Mouse (Mus musculus) telencephalon, adult 2 months (tissue): ENCODE measurements around the gene Lsm10.
"Not testable (repeated sequence)": the region's sequence is repeated elsewhere in the genome, so short reads cannot be mapped to it uniquely, and the experiment has no call there.

Experiments used
- DNase-seq: peaks from one replicate; pipeline ENCODE4 v3.0.0-alpha.2; 2011; ENCODE audit warnings: low read depth, low spot score

Lsm10 gene

DNA sequence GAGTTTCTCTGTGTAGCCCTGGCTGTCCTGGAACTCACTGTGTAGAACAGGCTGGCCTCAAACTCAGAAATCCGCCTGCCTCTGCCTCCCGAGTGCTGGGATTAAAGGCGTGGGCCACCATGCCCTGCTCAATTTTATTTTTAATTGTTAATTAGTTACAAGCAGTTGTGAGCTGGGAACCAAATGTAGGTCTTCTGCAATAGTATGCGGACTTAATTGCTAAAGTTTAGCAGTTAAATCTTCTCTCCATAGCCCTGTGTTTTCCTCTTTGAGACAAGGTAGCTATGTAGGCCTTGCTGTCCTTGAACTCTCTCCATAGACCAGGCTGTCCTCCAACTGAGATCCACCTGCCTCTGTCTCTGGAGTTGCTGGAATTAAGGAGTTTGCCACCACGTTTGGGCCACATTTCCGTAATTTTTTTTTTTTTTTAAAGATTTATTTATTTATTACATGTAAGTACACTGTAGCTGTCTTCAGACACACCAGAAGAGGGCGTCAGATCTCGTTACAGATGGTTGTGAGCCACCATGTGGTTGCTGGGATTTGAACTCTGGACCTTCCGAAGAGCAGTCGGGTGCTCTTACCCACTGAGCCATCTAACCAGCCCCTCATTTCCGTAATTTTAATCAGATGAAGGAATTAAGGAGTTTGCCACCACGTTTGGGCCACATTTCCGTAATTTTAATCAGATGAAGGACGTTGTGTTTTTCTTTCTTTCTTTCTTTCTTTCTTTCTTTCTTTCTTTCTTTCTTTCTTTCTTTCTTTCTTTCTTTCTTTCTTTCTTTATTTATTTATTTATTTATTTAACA is 597 bp upstream of the Lsm10 start:
- not testable (repeated sequence) for DNase-seq

DNA sequence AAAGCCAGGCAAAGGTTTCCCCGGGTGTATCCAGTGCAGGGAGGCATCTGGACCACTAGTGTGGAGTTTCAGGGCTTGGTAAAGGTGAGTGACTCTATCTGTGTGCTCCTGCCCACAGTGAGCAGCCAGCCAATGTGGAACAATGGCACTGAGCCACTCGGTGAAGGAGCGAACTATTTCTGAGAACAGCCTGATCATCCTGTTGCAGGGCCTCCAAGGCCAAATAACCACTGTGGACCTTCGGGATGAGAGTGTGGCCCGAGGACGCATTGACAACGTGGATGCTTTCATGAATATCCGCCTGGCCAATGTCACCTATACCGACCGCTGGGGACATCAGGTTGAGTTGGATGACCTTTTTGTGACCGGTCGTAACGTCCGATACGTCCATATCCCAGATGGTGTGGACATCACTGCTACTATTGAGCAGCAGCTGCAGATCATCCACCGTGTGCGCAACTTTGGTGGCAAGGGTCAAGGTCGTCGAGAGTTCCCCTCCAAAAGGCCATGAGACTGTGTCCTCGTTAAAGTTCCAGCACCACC is 1.4 kb downstream of the Lsm10 start:
- no peak for DNase-seq

DNA sequence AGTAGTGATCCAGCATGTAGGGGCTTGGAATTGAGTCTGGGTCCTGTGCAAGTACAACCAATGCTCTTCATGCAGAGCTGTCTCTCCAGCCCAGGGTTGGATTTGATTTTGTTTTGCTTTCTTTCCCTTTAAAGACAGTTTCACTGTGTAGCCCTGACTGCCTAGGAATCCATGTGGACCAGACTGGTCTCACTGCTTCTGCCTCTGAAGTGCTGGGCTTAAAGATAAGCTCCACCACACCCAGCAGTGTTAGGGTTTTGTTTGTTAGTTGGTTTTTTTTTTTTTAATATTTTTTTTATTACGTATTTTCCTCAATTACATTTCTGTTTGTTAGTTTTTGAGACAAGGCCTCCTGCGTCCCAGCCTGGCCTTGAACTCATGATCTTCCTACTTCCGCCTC is 2.9 kb downstream of the Lsm10 start:
- DNase-seq, result no peak

DNA sequence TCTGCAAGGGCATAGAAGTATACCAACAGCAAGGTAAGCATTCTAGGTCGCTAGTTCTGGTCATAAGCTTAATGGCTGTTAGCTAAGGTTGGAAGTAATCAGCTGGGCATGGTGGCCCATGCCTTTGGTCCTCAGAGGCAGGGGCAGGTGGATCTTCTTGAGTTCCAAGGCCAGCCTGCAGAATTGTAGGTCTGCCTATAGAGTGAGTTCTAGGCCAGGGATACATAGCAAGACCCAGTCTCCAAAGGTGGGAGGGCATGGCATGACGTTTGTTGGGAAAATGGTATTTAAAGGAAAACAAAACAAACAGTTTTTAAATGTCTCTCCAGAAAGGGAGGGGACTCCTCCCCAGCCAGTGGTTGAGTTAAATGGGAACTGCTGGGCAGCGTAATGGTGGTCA is 4.3 kb downstream of the Lsm10 start:
- no peak for DNase-seq

DNA sequence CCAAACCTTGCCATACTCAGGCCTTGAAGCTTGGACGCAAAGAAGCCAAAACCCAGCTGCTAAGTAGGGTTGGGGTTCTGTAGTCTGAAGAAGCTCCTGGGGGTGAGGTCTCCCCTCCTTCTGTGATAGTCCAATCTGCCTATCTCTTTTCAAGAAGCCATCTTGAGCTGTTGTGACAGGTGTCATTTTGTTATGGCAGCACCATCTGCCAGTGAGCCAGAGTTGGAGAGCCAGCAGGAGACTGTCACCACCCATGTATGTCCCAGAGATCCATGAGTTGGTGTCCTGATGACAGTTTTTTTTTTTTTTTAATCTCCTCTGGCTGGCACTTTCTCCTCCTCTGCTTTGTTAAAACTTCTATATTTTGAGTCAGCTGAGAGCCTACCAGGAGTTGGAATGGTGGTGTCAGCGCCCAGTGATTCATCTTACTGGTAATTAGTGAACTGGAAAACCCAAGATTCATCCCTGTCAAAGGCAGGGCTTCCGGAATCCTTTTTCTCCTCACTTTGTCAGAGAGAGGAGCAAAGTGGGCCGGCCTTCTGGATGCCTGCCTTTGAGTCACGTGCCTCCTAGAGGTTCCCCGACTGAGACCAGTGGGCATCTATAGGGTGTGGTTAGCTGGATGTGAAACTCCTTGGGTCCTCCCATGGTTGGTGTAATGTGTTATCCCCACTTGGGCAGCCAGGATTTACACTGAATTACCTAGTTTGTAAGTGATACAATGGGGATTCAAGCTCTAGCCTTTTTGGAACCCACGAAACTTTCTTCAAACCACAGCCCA is 5.8 kb downstream of the Lsm10 start:
- DNase-seq, result peak; percentile 71

DNA sequence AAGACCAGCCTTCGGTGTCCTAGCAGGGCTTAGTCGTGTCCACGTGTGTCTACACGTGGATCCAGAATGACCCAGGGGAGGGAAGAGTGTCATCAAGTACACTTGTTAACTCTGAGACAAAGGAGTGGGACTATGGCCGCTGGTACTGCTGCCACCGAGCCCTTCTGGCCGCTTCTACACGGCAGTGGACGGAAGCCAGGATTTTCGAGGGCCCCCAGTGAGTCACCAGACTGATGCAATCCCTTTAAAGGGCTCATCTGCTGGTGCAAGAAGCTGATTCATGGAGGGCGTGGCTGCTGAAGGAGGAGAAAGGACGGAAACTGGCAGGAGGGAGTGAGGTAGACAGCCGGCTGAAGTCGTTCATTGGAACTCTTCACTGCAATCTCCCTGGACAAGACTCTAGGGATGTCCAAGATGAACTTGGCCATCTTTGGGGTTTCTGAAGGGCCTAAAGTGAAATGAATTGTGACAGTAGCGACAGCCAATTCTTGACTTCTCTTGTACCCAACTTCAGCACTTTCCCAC is 6.7 kb downstream of the Lsm10 start:
- DNase-seq, result peak; percentile 89

DNA sequence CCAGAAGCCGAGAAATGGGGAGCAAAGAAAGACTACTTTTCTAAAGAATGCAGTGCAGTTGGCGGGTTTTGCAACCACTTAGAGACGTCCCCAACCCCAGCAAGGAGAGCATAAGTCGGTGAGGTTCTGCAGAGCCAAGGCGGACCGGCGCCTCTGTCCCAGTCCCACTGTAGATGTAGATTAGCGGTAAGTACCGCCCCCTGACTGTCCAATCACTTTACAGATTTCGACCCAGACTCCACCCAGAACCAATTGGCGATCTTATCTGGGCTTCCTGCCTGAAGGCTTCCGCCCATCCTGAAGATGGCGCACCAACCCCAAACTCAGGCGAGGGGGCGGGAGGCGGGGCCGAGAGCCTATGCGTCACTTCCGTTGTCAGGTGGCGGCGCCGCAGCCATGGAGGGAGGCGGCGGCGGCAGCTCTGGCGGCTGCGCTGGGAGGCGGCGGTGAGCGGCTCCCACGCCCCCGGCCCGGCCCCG is 7.2 kb downstream of the Lsm10 start, which contains the start of gene Stk40:
Gene Stk40, plus strand, starts transcription at position 368 of the 479 bp plus-strand sequence.
- peak; percentile 98 for DNase-seq

DNA sequence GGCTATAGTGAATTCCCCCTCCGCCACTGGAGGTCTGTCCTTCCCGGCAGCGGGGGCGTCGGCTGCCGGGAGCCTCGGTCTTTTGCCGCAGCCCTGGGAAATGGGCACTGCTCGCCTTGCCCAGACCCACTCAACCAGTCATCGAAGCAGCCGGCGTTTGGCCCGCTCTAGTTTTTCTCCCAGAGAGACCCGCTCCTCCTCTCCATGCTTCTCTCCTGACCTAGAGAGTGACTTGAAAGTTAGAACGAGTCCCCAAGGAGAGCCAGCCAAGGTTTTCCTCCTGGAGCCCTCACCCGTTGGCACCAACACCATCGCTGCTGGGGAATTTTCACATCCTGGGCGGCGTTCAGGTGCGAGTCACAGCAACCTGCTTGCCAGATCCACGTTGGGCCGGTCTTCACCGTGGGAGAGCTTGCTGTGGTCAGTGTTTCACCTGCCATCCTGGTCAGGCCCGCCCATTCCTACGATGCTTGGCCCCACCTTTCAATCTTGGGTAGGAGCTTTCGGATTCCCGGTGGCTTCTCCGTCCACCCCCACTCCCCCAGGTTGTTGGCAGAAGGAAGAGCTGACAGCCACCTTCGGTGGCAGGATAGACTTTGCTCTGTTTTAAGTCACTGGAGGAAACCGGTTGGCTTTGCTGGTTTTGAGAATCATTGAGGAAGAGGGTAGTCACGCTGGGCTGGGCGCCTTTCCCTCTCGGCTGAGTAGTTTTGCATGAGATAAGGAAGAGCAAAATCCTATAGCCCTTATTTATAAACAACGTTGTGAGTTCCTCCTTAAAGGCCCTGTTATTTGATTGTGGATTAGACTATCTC is 8.0 kb downstream of the Lsm10 start:
- DNase-seq, result no peak

DNA sequence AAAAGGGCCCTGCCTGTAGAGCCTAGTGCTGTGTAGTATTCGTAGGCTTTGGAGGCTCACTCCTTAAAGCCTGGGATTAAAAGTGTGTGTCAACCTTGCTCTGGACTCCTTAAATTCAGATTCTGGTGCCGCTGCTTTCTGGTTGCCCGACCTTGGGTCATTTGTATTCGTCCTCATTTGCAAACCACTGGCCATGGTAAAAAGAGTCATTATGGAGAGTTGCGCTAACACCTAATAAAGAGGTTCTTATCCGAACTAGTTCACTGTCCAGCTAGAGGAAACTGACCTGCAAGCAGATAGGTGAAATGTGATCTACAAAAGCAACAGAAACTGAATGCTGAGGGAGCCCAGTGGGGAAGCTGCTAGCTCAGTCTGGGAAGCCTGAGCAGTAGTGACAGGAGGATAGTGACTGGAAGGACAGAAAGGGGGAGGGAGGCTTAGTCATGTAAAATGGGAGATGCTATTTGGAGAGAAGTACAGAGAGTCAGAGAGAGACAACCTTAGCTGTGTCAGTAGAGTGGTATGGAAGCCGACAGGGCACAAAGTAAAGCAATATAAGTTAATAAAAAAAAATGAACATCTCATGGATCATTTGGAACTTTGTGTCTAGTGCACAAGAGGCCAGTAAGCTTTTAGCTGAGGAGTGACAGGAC is 8.8 kb downstream of the Lsm10 start:
- DNase-seq, result no peak

DNA sequence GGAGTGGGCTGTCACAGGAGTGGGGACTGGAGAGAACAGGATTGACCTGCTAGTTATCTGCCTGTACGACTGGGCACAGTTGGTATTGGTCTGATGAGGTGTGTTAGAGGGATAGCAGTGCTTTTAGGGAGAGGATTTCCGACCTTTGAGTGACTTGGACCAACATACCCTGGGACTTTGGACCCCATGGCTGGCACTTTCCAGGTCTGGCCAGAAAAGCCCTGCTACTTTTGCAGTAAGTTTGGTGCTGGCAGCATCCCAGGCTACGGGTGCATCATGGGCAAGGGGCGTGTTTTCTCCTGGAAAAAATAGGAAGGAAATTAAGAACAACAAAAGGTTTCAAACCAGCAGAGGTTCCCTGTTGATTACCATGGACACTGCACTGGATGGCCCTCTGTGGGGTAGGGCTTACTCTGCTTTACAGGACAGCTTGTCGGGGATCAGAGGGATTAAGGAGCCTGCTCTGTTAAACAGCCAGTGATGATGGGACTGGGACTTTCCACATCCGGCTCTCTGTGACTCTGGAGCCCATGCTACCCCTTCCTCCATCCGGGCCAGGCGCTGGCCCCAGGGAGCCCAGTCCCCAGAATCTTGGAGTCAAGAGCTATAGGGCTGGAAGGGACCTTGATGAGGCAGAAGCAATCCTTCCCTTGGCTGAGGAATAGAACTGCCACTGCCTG is 11.8 kb downstream of the Lsm10 start:
- no peak for DNase-seq

DNA sequence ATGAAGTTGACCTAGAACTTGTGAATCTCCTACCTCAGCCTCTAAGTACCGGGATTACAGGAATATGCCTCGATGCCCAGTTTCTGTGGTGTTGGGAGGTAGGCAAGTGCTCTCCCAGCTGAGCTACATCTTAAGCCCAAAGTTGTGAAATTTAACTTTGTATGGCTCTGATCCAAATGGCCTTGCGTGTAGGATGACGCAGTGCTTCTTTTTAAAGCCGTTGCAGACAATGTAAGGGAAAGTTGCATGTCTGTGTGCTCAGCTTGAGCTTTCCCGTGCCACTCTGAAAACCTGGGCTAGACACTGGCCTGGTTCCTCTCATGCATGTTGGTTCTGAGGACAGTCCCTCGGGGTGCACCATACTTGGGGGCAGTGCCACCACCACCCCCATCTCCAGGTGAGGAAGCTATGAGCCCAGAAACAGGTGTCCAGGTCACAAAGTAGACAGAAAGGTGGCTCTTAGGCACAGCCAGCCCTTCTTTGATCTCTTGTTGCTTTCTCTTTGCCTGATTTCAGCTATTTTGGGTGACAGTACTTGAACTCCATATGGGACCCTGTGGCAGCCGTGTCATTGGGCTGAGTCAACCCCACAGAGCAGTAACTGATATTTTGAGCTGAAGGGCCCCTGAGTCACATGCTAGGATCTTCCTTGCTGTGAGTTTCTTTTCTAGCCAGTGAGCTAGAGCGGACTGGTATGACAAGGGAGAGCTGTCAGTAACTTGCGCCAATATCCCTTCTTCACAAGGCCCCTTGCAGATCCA is 13.4 kb downstream of the Lsm10 start:
- no peak for DNase-seq

DNA sequence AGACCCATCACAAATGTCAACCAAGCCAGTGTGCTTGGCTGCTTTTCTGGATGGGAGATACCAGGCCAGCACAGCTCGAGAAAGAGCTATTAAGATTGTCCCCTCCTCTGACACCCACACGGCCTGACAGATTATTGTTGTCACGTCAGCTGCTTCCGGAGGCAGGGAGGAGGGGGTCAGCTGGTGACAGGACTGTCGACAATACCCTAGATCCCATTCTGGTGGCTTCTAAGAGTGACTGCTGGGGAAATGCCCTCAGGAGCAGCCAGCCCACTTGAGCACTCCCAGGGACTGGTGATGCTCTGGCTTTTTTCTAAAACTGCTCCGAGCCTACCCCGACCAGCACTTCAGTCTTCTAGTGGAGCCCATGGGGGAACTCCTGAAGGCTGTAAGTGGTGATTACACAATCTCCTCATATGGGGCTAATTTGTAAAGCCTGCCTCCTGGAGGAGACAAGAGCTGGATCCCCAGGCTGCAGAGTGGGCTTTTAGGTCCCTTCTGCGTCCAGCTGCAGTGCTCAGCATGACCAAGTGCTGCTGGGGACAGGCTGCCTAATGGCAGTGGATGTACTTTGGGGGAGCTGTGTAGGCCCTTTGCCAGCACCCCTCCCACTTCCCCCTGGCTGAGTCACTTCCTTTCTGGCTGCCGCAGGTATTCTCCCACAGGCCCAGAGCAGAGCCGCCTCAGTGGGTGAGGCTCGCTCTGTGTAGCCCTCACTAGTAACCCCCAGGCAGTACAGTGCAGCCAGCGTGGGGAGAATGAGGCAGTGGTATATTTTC is 14.1 kb downstream of the Lsm10 start:
- peak; percentile 75 for DNase-seq

DNA sequence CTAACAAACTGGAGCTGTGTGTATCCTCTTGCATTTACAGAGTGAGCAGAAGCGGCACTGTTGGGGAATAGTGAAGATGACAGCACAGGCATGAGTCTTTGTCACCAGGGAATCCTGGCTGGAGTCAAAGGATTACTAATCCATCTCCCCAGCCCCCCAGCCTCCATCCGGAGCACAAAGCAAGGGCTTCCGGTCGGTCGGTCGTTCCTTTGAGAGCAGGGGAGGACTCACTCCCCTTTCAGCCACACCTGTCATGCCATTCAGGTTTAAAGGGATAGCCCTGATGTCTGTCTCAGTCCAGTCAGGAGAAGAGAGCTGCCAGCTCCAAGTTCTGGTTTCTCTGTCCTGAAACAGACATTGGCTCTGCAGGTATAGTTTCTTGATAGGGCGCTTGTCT is 14.7 kb downstream of the Lsm10 start:
- DNase-seq, result no peak

DNA sequence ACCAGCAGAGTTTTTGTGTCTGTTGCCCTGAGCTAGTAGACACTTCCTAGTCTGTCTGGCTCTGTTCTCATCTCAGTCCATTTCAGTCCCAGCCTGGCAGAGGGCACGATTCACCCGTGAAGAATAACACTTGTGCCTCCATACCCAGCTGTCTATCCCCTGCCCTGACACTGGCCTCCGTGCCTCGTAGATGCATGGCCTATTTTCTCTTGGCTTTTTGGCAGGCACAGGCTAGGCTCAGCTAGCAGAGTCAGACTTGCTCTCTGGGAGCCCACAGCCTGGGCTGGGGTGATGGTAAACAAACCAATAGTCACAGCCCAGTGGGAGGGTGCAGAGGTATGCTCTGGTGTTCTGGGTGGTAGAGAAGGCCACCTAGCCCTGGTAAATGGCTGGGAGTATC is 16.8 kb downstream of the Lsm10 start:
- no peak for DNase-seq

DNA sequence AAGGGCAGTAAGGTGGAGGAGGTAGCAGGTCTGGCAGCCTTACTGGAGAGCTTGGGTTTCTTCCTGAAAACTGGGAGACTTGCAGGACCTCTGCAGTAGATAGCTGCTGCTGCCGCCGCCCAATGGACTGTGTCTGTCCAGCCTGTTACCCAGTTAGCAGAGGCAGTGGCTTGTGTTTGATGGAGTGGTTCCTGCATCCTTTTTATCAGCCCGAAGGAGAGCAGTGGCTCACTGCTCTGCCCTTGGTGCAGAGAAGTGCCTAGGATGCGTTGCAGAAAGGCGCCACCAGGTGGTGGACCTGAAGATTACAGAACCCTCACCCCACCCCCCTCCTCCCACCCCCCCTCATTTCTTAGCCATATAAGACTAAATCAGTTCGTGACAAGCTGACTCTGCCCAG is 17.5 kb downstream of the Lsm10 start:
- no peak for DNase-seq

DNA sequence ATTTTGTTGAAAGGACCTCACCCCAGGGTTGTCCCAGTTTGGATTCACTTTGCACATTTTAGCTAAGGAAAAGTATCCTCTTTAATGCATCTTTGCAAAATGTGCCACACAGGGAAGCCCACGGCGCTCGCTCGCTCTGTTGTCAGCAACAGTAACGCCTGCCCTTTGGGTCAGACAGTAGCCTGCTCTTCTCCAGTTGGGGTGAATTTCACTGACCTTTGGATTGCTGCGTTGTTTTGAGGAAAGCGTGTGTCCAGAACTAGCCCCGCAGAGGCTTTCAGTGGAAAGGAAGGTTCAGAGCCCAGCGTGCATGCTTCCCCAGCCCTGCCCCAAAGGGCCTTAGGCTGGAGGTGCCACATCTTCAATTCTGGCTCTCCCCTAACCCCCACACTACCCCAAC is 19.0 kb downstream of the Lsm10 start:
- no peak for DNase-seq

DNA sequence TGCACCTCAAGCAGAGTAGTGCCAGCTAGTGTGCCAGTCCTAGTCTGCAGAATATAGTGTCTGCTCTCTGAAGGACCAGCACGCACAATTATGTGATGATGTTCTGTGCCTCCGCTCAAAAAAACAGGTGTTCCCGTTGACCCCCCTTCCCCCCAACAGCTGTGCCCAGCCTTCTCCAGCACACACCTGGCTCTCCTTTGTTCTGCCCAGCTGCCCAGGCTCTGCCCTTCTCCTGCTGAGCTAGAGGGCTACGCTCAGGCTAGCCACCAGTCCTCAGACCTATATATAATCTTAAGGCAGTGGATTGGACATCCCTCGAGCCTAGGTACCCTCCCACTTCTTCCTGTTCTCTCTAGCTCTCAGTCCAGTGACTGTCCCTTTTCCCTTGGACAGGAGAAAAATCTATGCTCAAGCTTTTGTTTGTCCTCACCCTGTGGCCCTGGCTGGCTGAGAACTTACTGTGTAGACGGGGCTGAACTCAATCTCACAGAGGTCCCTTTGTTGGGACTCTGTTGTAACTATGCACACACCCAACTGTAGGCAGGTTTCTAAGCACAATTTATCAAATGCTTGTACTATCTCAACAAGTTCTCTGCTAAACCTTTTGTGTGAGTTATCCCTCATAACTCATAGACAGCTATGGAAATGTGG is 19.6 kb downstream of the Lsm10 start:
- no peak for DNase-seq

DNA sequence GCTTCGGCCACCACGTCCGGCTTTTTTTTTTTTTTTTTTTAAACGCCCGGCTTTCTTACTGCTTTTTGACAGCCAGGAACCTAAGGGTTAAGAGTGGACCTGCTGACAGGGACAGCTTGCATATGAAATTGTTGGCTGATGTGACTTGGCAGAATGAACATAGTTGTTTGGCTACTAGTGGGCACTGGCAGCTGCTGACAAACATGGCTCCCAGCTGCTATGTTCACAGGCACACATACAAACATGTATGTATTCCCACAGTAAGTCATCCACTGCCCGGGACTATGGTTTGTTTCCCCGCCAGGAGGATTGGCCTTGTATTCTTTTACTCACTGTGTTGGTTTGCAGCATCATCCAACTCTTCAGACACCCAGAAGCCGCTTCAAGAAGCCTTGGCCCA is 20.7 kb downstream of the Lsm10 start:
- DNase-seq, result no peak
